Mouse (Mus musculus): ENCODE data around the gene Klhdc9.
"Not testable (repeated sequence)": the region's sequence is repeated elsewhere in the genome, so short reads cannot be mapped to it uniquely, and the experiment has no call there.

Gene Klhdc9

GRCm38 (mm10) chr1:171356814-171357213 is 3.8 kb downstream of the Klhdc9 start:
- in situ Hi-C loops (cut with MboI): no loop called here

- in situ Hi-C loops (cut with MboI): no loop called here
These were observed 4.7 kb downstream of the Klhdc9 start for GRCm38 (mm10) chr1:171355812-171356340.

- in situ Hi-C loops (cut with MboI): no loop called here
These were observed 11.4 kb downstream of the Klhdc9 start for GRCm38 (mm10) chr1:171349210-171349609.

GRCm38 (mm10) chr1:171348665-171349064 is 11.9 kb downstream of the Klhdc9 start:
- in situ Hi-C loops (cut with MboI): no loop called here

GRCm38 (mm10) chr1:171346095-171346450 is 14.5 kb downstream of the Klhdc9 start:
- in situ Hi-C loops (cut with MboI): no loop called here

GRCm38 (mm10) chr1:171345225-171346094 is 15.1 kb downstream of the Klhdc9 start, which contains the start of the genes Nit1 and Pfdn2:
Nit1 (minus strand) TSS chr1:171345646.
Pfdn2 (plus strand) TSS chr1:171345670.
- in situ Hi-C loops (cut with MboI): no loop called here

- in situ Hi-C loops (cut with MboI): no loop called here
These were observed 15.9 kb downstream of the Klhdc9 start for GRCm38 (mm10) chr1:171344715-171345114.

GRCm38 (mm10) chr1:171343922-171344677 is 16.5 kb downstream of the Klhdc9 start:
- in situ Hi-C loops (cut with MboI): no loop called here

- in situ Hi-C loops (cut with MboI): no loop called here
These were observed 18.1 kb downstream of the Klhdc9 start for GRCm38 (mm10) chr1:171342262-171343207.

- in situ Hi-C loops (cut with MboI): no loop called here
These were observed 30.4 kb downstream of the Klhdc9 start for GRCm38 (mm10) chr1:171330216-171330560.

- in situ Hi-C loops (cut with MboI): no loop called here
These were observed 31.0 kb downstream of the Klhdc9 start for GRCm38 (mm10) chr1:171329433-171330215.

GRCm38 (mm10) chr1:171328839-171329432 is 31.7 kb downstream of the Klhdc9 start, which contains the start of gene Dedd:
Dedd (plus strand) TSS chr1:171329145.
- in situ Hi-C loops (cut with MboI): no loop called here

- in situ Hi-C loops (cut with MboI): no loop called here
These were observed 32.4 kb downstream of the Klhdc9 start for GRCm38 (mm10) chr1:171328244-171328643.

GRCm38 (mm10) chr1:171326588-171326987 is 34.0 kb downstream of the Klhdc9 start:
- in situ Hi-C loops (cut with MboI): not testable (repeated sequence)

GRCm38 (mm10) chr1:171325571-171325970 is 35.0 kb downstream of the Klhdc9 start:
- in situ Hi-C loops (cut with MboI): no loop called here

- in situ Hi-C loops (cut with MboI): no loop called here
These were observed 38.6 kb downstream of the Klhdc9 start for GRCm38 (mm10) chr1:171322012-171322411.

- in situ Hi-C loops (cut with MboI): no loop called here
These were observed 39.2 kb downstream of the Klhdc9 start for GRCm38 (mm10) chr1:171321415-171321814.

GRCm38 (mm10) chr1:171320151-171320550 is 40.4 kb downstream of the Klhdc9 start:
- in situ Hi-C loops (cut with MboI): no loop called here

GRCm38 (mm10) chr1:171319748-171320147 is 40.9 kb downstream of the Klhdc9 start:
- in situ Hi-C loops (cut with MboI): no loop called here

- in situ Hi-C loops (cut with MboI): no loop called here
These were observed 51.3 kb downstream of the Klhdc9 start for GRCm38 (mm10) chr1:171309321-171309720.

All from mature B cell (primary cell).